Mouse (Mus musculus) bone marrow, adult 2 months (tissue): Measurements from ENCODE around the gene Mterf1a. TPM values are rescaled to one million over a fixed set of nuclear protein-coding genes. Genes with fewer than 3 reads are reported as not detected.
"Not testable (repeated sequence)": the region's sequence is repeated elsewhere in the genome, so short reads cannot be mapped to it uniquely, and the experiment has no call there.

Source experiments
- H3K27ac ChIP-seq: fragments of 200-500 bp; 2 replicates; pipeline ENCODE4 v1.5.1; 2012; ENCODE audit warnings: low read depth, mild to moderate bottlenecking, control low read depth, inconsistent platforms, low read length; ENCODE audit not compliant: control insufficient read depth, poor library complexity, insufficient read depth
- H3K4me1 ChIP-seq: fragments of 200-500 bp; 2 replicates; pipeline ENCODE4 v1.6.1; 2011; ENCODE audit warnings: low read length; ENCODE audit not compliant: control insufficient read depth, insufficient read depth
- H3K4me3 ChIP-seq: fragments of 200-500 bp; replicated peaks from 2 replicates; pipeline ENCODE3; 2011; ENCODE audit warnings: mild to moderate bottlenecking, low read depth, low read length, control low read depth; ENCODE audit not compliant: control insufficient read depth
- CTCF ChIP-seq: fragments of 200-500 bp; IDR thresholded peaks from 2 replicates; pipeline ENCODE4 v1.5.1; 2011; ENCODE audit warnings: low read length, control low read depth; ENCODE audit not compliant: control insufficient read depth, insufficient read depth
- POLR2A ChIP-seq: fragments of 200-500 bp; IDR thresholded peaks from 2 replicates; pipeline ENCODE4 v1.6.1; 2011; ENCODE audit warnings: low read depth, mild to moderate bottlenecking, control low read depth, low read length, borderline replicate concordance; ENCODE audit not compliant: control insufficient read depth
- WGBS: fragments of 180-500 bp; shearing (Covaris S2); methylation state at CpG from one replicate; pipeline ENCODE4 v1.1.7; 2018; 5-methylcytosine and 5-hydroxymethylcytosine counted together
- polyA plus RNA-seq: library from polyadenylated mRNA; stranded (reverse); fragments of >200 nt; gene quantifications from 2 replicates; pipeline ENCODE4 v1.2.4, GENCODE M21; 2011; ENCODE audit warnings: low replicate concordance; ENCODE audit not compliant: missing spikeins, insufficient read depth, insufficient read length

Mterf1a gene
- polyA plus RNA-seq, 1 experiment: 27.0 TPM

DNA sequence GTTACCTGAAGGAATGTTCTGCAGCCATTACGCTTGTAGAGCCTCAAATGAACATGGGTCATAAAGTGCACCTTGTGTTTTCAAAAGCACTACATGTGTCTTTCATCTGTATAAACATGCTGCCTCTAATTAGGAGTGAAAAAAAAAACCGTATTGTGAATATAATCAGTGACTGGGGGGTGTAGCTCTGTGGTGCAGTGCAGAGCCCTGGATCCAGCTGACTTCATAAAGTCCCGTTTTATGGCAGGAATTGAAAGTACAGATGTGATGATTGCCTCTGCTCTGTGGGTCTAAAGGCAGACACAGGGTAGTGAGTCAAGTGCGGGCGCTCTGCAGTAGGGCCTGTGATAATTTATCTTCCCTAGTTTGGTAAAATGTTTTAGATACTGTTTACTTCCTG is 37.0 kb upstream of the Mterf1a start:
- no peak overlapping the region for H3K4me3 ChIP-seq
- no peak overlapping the region for H3K27ac ChIP-seq
- H3K4me1 ChIP-seq: no peaks in the 10 kb centered on the region; the same call in 1 of the 2 replicates
- 76% methylated on average over 5 of the region's 5 CpGs for WGBS
- no peak for TF ChIP-seq POLR2A
- no peak for TF ChIP-seq CTCF

DNA sequence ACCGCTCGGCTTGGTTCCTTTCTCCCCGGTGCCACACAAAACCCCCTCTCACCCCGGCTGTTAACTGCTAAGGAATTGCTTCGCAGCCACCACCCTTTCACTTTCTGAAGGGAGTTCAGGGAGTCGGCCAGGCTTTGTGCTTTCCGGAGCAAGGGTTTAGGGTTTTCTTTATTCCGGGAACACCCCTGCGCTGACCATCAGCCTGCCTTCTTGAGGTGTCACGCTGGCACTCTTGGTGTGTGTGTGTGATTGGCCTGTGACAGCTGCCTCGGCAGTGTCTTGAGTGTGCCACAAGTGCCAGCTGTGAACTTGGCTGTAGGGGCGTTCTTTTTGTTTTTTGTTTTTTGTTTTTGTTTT is 34.9 kb upstream of the Mterf1a start:
- H3K4me1 ChIP-seq: no peaks in the 10 kb centered on the region; the same call in 1 of the 2 replicates
- TF ChIP-seq POLR2A: no peak
- peak overlapping the region; percentile 80 for H3K4me3 ChIP-seq
- under 1% methylated on average over 12 of the region's 12 CpGs for WGBS
- no peak overlapping the region for H3K27ac ChIP-seq

DNA sequence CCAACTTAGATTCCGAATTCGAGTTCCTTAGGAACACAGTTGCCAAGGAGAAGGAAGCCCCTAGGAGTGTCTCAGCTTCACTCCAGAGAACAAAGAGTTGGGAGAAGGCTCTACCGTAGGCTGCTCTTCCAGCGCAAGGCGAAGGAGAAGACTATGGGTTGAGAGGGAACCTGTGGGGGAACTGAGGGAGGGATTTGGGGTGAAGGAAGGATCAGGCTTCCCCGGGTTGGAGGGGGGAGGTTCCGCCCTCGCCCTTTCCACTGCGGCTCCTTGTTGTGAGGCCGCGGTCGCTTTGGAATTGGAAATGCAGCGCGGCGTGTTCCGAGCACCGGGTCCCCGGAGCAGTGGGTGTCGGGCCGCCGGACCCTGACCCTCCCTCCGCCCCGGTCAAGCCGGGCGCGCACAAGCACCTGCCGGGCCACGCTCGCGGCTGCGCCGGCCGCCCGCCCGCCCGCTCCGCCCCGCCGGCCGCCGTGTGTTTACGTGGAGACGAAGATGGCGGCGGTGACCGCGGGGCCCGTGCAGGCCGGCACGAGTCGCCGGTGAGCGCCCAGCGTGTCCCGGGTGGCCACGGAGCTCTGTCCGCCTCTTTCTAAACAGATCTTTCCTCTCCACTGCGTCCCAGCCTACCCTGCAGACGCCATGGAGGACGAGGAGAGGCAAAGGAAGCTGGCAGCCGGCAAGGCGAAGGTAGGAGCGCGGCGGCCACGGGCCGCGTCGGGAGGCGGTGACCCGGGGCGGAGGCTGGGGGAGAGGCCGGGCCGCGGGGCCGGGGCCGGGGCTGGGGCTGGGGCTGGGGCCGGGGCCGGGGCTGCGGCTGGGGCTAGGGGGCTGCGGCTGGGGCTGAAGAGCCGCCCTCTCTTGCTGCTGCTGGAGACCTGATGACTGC is 34.3 kb upstream of the Mterf1a start, which contains the start of gene Akap9:
Akap9 (plus strand) TSS at position 254 of the 889 bp plus-strand sequence.
- no peak for TF ChIP-seq CTCF
- TF ChIP-seq POLR2A: peak; percentile 61; the same call in 1 of the 2 replicates
- WGBS: 1% methylated on average over 69 of the region's 82 CpGs
- peak within 1 kb of the TSS; percentile 37 for H3K27ac ChIP-seq
- H3K4me3 ChIP-seq: peak within 1 kb of the TSS; percentile 81
- no peaks in the 10 kb centered on the region; the same call in 1 of the 2 replicates for H3K4me1 ChIP-seq

DNA sequence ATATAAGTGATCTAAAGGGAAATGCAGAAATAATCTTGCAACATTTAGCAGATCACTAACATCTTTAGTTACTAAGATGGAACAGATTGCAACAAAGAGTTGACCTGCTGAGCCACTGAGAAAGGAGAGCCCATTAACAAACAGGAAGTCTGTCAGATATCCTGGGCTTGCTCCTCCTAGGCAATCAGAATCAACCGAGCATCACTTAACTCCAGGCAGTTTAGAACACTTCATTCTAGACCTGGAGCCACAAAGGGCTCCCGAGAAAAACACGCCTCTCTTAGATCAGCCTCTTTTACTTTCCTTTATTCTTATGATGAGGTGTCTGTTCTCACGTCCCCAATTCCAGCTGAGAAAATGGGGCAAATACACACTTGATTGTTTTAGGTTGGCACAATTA is 32.9 kb upstream of the Mterf1a start:
- Histone ChIP-seq H3K27ac (no peak overlapping the region), H3K4me1 (no peaks in the 10 kb centered on the region; the same call in 1 of the 2 replicates), H3K4me3 (no peak overlapping the region)
- TF ChIP-seq CTCF: no peak
- TF ChIP-seq POLR2A: no peak
- 69% methylated on average over 4 of the region's 4 CpGs for WGBS

DNA sequence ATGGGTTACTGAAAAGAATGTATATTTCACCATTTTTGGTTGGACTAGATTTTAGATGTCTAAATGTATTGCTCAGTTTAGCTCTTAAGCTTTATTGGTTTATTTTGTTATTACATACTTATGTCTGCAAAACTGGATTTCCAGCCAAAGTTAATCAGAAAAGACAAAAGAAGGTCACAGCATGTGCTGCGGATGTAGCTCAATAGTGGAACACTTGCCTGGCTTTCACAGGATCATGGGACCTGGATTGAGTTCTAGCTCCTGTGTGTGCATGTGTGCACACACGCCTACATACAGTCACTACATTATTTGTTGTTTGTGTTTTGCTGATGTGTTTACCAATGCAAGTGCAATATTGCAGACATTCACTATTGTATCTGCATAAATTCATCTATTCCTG is 28.6 kb upstream of the Mterf1a start:
- 80% methylated on average over 2 of the region's 2 CpGs for WGBS
- H3K4me3 ChIP-seq: no peak overlapping the region
- no peaks in the 10 kb centered on the region for H3K4me1 ChIP-seq
- no peak for TF ChIP-seq POLR2A
- no peak for TF ChIP-seq CTCF
- H3K27ac ChIP-seq: no peak overlapping the region

DNA sequence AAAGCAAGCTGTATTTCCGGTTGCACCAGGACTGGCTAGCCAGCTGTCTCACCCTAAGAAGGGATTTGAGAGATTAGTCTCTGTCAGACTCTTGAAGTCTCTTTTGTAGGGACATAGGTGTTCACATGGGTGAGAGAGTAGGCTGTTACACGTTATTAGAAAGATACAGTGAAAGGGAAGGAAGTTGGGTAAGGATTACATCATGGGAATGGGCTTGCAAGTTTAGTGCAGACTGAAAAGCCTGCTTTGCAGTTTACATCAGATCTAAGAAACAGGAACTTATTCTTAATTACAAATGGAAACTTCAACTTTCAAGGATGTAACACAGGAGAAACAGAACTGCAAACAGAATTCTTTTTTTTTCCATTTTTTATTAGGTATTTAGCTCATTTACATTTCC is 11.7 kb upstream of the Mterf1a start:
- Histone ChIP-seq H3K4me3 (no peak overlapping the region), H3K4me1 (no peaks in the 10 kb centered on the region), H3K27ac (no peak overlapping the region)
- WGBS: 30% methylated on average over 2 of the region's 2 CpGs
- TF ChIP-seq POLR2A (no peak), CTCF (no peak)

DNA sequence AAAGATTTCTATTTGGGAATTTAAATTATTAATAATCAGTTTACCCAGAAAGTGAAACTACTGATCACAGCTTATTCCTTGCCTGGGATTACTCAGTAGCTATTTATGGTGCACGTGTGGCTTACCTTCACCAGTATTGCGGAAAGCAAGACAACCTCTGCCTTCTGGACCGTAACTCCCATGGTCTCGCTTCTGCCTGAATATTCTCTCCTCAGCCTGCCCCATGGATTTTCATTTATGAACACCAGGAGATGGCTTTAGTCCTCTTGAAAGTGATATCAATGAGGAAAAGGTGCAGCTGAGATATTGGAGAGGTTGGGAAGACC is 524 bp upstream of the Mterf1a start:
- not testable (repeated sequence) for H3K4me1 ChIP-seq, H3K27ac ChIP-seq, H3K4me3 ChIP-seq
- 90% methylated on average over 4 of the region's 4 CpGs for WGBS

DNA sequence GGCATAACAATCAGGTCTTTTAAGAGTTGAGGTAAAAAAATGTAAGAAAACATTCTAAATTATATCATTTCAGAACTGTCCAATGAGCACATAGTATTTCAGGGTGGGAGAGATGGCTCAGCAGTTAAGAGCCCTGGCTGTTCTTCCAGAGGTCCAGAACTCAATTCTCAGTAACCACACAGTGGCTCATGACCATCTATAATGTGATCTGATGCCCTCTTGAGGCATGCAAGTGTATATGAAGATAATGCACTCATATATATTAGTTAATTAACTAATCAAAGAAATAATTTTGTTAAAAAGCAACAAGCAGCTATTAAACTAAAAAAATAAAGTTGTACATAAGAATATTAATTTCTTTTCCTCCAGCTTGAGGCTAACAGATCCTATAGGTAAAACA is 4.5 kb downstream of the Mterf1a start:
- H3K4me1 ChIP-seq: no peaks in the 10 kb centered on the region
- no peak overlapping the region for H3K27ac ChIP-seq
- no peak overlapping the region for H3K4me3 ChIP-seq
- TF ChIP-seq CTCF: no peak
- TF ChIP-seq POLR2A: no peak

DNA sequence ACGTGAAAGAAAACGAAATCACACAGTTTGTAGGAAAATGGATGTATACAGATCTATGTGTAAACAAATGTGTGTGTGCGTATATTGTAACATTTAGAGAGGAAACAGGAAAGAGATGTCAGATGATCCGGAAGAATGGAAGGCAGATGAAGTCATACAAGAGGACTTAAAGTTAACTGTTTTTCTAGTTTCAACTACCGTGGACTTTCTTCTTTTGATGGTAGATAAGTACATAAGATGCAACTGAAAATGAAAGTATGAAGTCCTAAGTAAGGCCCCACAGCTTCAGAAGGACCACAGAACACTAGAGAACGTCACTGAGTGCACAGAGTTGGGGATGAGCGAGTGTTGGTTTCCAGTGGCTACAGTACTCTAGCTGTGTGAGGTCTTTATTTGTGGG is 6.9 kb downstream of the Mterf1a start:
- H3K27ac ChIP-seq: not testable (repeated sequence)
- WGBS: 79% methylated on average over 7 of the region's 7 CpGs

More for the DNA sequence above, 6.9 kb downstream of the Mterf1a start:
- not testable (repeated sequence) for H3K4me3 ChIP-seq, H3K4me1 ChIP-seq
